8 mouse cellular contexts compared by ENCODE assay signal in the genomic region with DNA sequence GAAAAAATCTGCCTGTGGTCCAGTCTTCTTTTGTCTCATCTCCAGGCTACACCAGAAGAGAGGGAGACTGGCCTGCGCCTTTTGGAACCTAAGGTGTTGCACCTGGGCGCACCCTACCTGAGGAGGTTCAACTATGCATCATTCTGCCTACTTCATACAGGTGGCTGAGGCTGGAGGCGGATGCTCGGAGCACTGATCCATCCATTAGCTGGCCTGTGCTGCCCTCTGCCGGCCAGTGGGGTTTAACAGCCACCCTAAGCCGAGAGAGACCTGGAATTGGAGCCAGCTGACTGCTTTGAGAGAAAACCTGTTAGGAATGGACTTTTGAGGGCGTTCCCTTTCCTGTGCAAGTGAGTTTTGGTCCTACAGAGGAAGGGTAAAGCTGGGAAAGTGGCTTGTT. TPM values are rescaled to one million over a fixed set of nuclear protein-coding genes. Genes with fewer than 3 reads are reported as not detected.
DNase-seq lines count a peak whose midpoint lies in the region; ATAC-seq lines count a peak whose summit lies in the region.

No protein-coding gene starts in this region.

- no peaks in the 10 kb centered on the region for H3K9me3 ChIP-seq in embryonic facial prominence, embryonic 11.5 days (replicated peaks; ENCODE audit: control insufficient read depth, low read length)
- no peaks in the 10 kb centered on the region for H3K9me3 ChIP-seq in limb, embryonic 13.5 days

- H3K9ac ChIP-seq in embryonic facial prominence, embryonic 11.5 days (replicated peaks; ENCODE audit: low read length): no peak overlapping the region
- H3K9ac ChIP-seq in limb, embryonic 13.5 days: no peak overlapping the region

- no peak overlapping the region for H3K4me2 ChIP-seq in embryonic facial prominence, embryonic 11.5 days (ENCODE audit: low read depth, low read length)
- H3K4me2 ChIP-seq in limb, embryonic 13.5 days (replicated peaks): no peak overlapping the region

- WGBS in embryonic facial prominence, embryonic 11.5 days: 6% methylated on average over 7 of the region's 7 CpGs
- WGBS in limb, embryonic 13.5 days: 3% methylated on average over 7 of the region's 7 CpGs

- H3K4me1 ChIP-seq in embryonic facial prominence, embryonic 11.5 days (ENCODE audit: control insufficient read depth, insufficient read depth, low read length): no peaks in the 10 kb centered on the region
- peaks cover 4% of the 10 kb centered on the region for H3K4me1 ChIP-seq in limb, embryonic 13.5 days

- ATAC-seq in embryonic facial prominence, embryonic 11.5 days (replicated peaks; ENCODE audit: insufficient number of reproducible peaks, low FRiP score, low TSS enrichment, low read depth): peak; percentile 56; the same call in 1 of the 2 replicates
- peak; percentile 76 for ATAC-seq in limb, embryonic 13.5 days (ENCODE audit: low FRiP score, low read depth)
- peak; percentile 94 for ATAC-seq in monocyte, adult 5-6 weeks (replicated peaks; ENCODE audit: insufficient number of reproducible peaks, low FRiP score, low TSS enrichment, poor library complexity, severe bottlenecking)

- no peak overlapping the region for H3K27ac ChIP-seq in embryonic facial prominence, embryonic 11.5 days (replicated peaks; ENCODE audit: low read depth, low read length)
- H3K27ac ChIP-seq in limb, embryonic 13.5 days: no peak overlapping the region

- no peaks in the 10 kb centered on the region for H3K27me3 ChIP-seq in embryonic facial prominence, embryonic 11.5 days (ENCODE audit: control insufficient read depth, insufficient read depth, low read length)
- peaks cover 17% of the 10 kb centered on the region; the same call in 1 of the 2 replicates for H3K27me3 ChIP-seq in limb, embryonic 13.5 days

- no peaks in the 10 kb centered on the region for H3K36me3 ChIP-seq in embryonic facial prominence, embryonic 11.5 days (replicated peaks; ENCODE audit: control insufficient read depth, insufficient read depth, low read depth, low read length)
- H3K36me3 ChIP-seq in limb, embryonic 13.5 days: no peaks in the 10 kb centered on the region

- DNase-seq in 3T3-L1 (ENCODE audit: low read depth, low spot score): peak; percentile 87
- DNase-seq in adrenal gland, postnatal 14 days: peak; percentile 90
- DNase-seq in embryonic facial prominence, embryonic 11.5 days (ENCODE audit: low spot score): peak; percentile 88
- DNase-seq in heart, adult 18-20 months: peak; percentile 72 to 93
- peak; percentile 85 for DNase-seq in kidney, adult 9 months
- DNase-seq in spleen, postnatal 36 days (ENCODE audit: low spot score in 2 of 2): peak; percentile 56 to 61

- no peak overlapping the region for H3K4me3 ChIP-seq in embryonic facial prominence, embryonic 11.5 days (ENCODE audit: low read depth, low read length)
- H3K4me3 ChIP-seq in limb, embryonic 13.5 days: no peak overlapping the region

RNA-seq across cellular contexts. Expression of gene Tubgcp3, which starts 5.5 kb away (rescaled TPM):
- 31.8 and 38.9 TPM in 2 replicates for total RNA-seq in adrenal gland, postnatal 14 days (2021)
- 56.4 and 56.6 TPM in 2 replicates for polyA plus RNA-seq in embryonic facial prominence, embryonic 11.5 days (2014; fragmentation: Nextera tagmentation; extraction: Ambion mirVana)
- 10 to 100 TPM; 12.3 to 14.2 TPM for total RNA-seq in heart, adult 18-20 months (2021)
- 36.3 and 40.7 TPM in 2 replicates for polyA plus RNA-seq in limb, embryonic 13.5 days (2015; fragmentation: Nextera tagmentation; extraction: Ambion mirVana)
- 45.9 to 66.4 TPM (median 53.4 TPM) in 3 replicates for total RNA-seq in monocyte, adult 5-6 weeks (2017)
